Mouse (Mus musculus) neural tube, embryonic 14.5 days (tissue): ENCODE data around the gene P3h3. TPM values are rescaled to one million over a fixed set of nuclear protein-coding genes. Genes with fewer than 3 reads are reported as not detected.
A peak's percentile ranks its signal among the peaks of the same experiment; 100 is the strongest.
"Not testable (repeated sequence)": the region's sequence is repeated elsewhere in the genome, so short reads cannot be mapped to it uniquely, and the experiment has no call there.

ENCODE experiments used
- ATAC-seq: fragments of 200-750 bp; cut with Nextera tagmentation; 2 replicates; pipeline ENCODE4 v1.8.0; 2017; ENCODE audit warnings: low read depth, mild to moderate bottlenecking, moderate TSS enrichment, moderate library complexity
- H3K27ac ChIP-seq: fragments of 300-500 bp; sonication (generic); 2 replicates; pipeline ENCODE4 v1.5.1; 2014; ENCODE audit warnings: low read depth, mild to moderate bottlenecking, control low read depth, low read length, moderate library complexity, mixed read lengths
- H3K27me3 ChIP-seq: fragments of 300-500 bp; sonication (generic); 2 replicates; pipeline ENCODE4 v1.6.1; 2014; ENCODE audit warnings: low read length; ENCODE audit not compliant: control insufficient read depth, insufficient read depth
- H3K36me3 ChIP-seq: fragments of 300-500 bp; sonication (generic); 2 replicates; pipeline ENCODE4 v1.6.1; 2014; ENCODE audit warnings: low read length, mixed read lengths; ENCODE audit not compliant: control insufficient read depth, insufficient read depth
- H3K4me1 ChIP-seq: fragments of 300-500 bp; sonication (generic); 2 replicates; pipeline ENCODE4 v1.6.1; 2014; ENCODE audit warnings: low read length; ENCODE audit not compliant: control insufficient read depth, insufficient read depth
- H3K4me2 ChIP-seq: fragments of 300-500 bp; sonication (generic); 2 replicates; pipeline ENCODE4 v1.6.1; 2014; ENCODE audit warnings: mild to moderate bottlenecking, low read depth, low read length, control low read depth
- H3K4me3 ChIP-seq: fragments of 300-500 bp; sonication (generic); 2 replicates; pipeline ENCODE4 v1.5.1; 2014; ENCODE audit warnings: low read depth, low read length, control low read depth, mixed read lengths
- H3K9ac ChIP-seq: fragments of 300-500 bp; sonication (generic); replicated peaks from 2 replicates; pipeline ENCODE4 v1.6.1; 2014; ENCODE audit warnings: low read depth, mild to moderate bottlenecking, control low read depth, low read length, mixed read lengths
- H3K9me3 ChIP-seq: fragments of 300-500 bp; sonication (generic); 2 replicates; pipeline ENCODE4 v1.6.1; 2016; ENCODE audit warnings: low read length; ENCODE audit not compliant: control insufficient read depth
- WGBS: fragments of 180-500 bp; shearing (Covaris S2); extraction: QIAGEN DNeasy Blood & Tissue Kit; methylation state at CpG from one replicate; pipeline ENCODE4 v1.1.7; 2014; 5-methylcytosine and 5-hydroxymethylcytosine counted together
- polyA plus RNA-seq: library from polyadenylated mRNA; unstranded; fragments of >200 nt; fragmentation: Nextera tagmentation; extraction: Ambion mirVana; gene quantifications from 2 replicates; pipeline ENCODE4 v1.2.1, GENCODE M21; 2014

The P3h3 gene
- polyA plus RNA-seq, 1 experiment from 2014 or later, result 19.1 TPM

DNA sequence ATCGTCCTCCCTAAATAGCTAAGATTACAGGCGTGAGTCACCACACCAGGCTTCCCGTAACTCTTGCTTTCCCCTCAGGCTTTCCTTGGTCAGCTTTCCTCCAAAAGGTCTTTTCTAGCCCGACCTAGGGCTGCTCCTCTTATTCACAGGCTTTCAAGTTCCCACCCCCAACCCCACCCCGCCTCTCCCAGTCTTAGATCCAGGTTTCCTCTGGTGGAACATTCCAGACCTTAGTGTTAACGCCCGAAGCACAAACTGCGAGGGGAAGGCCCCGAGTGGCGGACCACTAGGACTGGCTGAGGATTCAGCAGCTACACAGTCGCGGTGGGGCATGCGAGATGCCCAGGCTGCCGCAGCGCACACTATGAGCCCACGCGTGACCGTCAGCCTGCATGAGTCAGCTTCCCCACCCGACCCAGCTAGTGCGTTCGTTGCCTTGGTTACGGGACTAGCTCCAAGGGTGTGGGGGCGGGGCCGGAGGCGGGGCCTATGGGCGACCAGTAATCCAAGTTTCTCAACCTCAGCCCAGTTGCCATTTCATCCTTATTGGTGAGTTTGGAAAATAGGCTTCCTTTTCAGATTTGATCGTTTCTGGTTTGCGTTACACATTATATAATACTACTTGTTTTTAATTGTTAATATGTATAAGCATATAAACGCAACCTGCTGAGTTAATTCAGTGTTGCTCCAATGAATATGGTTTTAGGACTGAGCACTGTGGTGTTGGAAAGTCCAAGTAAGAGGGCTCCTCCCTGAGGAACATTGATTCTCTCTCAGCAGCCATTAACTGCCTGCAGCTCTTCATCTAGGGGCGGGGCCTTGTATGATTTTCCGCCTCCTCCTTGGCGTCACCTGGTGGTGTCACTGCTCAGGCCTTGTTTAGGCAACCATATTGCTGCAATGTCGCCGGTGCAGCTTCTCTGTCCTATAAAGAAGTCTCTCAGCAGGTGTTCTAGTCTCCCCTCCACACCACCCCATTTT lies 51.9 kb downstream of the P3h3 start:
- H3K36me3 ChIP-seq, result no peaks in the 10 kb centered on the region
- H3K9ac ChIP-seq, result peak overlapping the region; percentile 48; the same call in 1 of the 2 replicates
- H3K4me3 ChIP-seq, result peak overlapping the region; percentile 33
- 1% methylated on average over 34 of the region's 34 CpGs for WGBS
- peak; percentile 88 for ATAC-seq
- peak overlapping the region; percentile 79 for H3K27ac ChIP-seq
- H3K4me1 ChIP-seq, result peaks cover 15% of the 10 kb centered on the region
- H3K9me3 ChIP-seq, result no peaks in the 10 kb centered on the region
- H3K4me2 ChIP-seq, result peak overlapping the region; percentile 67
- no peaks in the 10 kb centered on the region for H3K27me3 ChIP-seq

DNA sequence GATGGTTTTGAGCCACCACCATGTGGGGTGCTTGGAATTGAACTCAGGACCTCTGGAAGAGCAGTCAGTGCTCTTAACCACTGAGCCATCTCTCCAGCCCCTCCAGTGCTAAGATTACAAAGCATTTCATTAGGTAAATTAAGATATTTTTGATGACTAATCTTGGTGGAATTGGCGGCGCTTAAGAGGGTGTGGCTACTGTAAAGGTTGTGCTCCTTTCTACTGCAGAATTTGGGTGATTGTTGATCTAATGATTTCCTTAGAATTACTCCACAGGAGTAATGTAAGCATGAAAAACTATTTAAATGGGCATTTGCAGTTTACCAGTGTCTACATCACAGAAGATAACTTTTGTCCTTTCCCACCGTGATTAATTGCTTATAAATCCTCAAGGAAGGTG lies 53.2 kb downstream of the P3h3 start:
- no peak for ATAC-seq

DNA sequence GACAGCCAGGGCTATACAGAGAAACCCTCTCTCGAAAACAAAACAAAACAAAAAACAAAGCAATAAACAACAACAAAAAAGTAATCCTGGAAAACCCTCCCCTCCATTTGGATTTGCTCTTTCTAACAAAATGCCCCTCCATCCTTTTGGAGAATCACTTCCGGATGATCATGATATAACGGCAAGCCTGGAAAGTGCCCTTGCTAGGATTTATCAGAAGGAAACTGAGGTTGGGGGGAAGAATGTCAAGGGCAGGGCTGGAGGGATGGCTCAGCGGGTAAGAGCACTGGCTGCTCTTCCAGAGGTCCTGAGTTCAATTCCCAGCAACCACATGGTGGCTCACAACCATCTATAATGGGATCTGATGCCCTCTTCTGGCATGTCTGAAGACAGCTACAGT lies 53.9 kb downstream of the P3h3 start:
- H3K27ac ChIP-seq, H3K4me2 ChIP-seq, H3K4me3 ChIP-seq, H3K9me3 ChIP-seq, H3K27me3 ChIP-seq, H3K36me3 ChIP-seq, H3K9ac ChIP-seq, ATAC-seq, H3K4me1 ChIP-seq: not testable (repeated sequence)
- WGBS, result 96% methylated on average over 4 of the region's 4 CpGs

More for the DNA sequence above, 53.2 kb downstream of the P3h3 start:
- 92% methylated on average over 3 of the region's 3 CpGs for WGBS
- H3K27me3 ChIP-seq, result no peaks in the 10 kb centered on the region
- no peak overlapping the region for H3K9ac ChIP-seq
- no peak overlapping the region for H3K4me3 ChIP-seq
- H3K9me3 ChIP-seq, result no peaks in the 10 kb centered on the region
- H3K4me1 ChIP-seq, result peaks cover 7% of the 10 kb centered on the region
- H3K36me3 ChIP-seq, result no peaks in the 10 kb centered on the region
- H3K27ac ChIP-seq, result no peak overlapping the region
- no peak overlapping the region for H3K4me2 ChIP-seq

DNA sequence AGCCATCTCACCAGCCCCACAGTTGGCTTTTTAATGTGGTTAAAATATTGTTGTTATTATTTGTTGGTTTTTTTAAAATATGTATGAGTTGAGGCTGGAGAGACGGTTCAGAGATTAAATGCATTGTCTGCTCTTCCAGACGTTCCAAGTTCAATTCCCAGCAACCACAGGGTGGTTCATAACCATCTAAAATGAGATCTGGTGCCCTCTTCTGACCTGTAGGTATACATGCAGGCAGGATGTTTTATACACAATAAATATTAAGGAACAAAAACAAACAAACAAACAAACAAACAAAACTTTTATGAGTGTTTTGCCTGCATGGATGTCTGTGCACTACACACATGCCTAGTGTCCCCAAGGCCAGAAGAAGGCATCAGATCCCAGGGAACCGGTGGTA lies 54.5 kb downstream of the P3h3 start:
- Histone ChIP-seq H3K4me2 (no peak overlapping the region), H3K9ac (no peak overlapping the region), H3K36me3 (no peaks in the 10 kb centered on the region), H3K27me3 (no peaks in the 10 kb centered on the region), H3K4me1 (peaks cover 5% of the 10 kb centered on the region; the same call in 1 of the 2 replicates), H3K9me3 (no peaks in the 10 kb centered on the region), H3K4me3 (no peak overlapping the region), H3K27ac (no peak overlapping the region)
- 75% methylated on average over 3 of the region's 3 CpGs for WGBS
- ATAC-seq, result no peak

DNA sequence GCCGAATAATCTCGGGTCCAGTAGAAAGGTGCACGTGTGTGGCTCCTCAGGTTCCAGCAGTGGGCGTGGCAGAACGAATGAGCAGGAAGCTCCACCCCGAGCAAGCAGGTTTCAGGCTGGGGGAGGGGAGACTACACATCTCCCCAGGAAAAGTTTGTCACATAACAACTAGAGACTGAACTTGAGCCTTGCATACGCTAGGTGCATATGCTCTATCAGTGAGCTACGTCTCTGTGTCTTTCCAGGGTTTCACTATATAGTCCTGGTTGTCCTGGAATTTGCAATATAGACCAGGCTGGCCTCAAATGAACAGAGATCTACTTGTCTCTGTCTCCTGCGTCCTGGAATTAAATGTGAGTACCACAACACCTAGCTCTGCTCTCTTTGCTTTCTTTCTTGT lies 55.2 kb downstream of the P3h3 start:
- WGBS, result 24% methylated on average over 4 of the region's 9 CpGs
- not testable (repeated sequence) for ATAC-seq

DNA sequence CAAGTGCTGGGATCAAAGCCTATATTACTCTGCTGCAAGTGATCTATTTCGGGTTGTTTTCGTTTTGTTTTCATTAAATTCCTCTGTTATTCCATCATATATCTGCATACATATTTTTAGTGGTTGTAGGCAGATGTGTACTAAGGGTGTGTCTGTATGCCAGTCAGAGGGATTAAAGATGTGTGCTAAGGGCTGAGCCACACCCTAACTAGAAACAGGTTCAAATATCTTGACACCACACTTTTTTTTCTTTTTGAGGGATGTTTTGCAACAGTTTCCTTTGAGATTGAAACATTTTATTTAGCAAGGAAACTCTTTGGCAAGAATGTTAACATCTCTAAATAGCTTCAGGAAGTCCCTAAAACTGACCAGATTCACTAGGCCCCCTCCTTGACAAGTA lies 61.4 kb downstream of the P3h3 start:
- 83% methylated on average over 2 of the region's 2 CpGs for WGBS
- H3K4me2 ChIP-seq, result no peak overlapping the region
- H3K4me3 ChIP-seq, result no peak overlapping the region
- no peak for ATAC-seq
- H3K4me1 ChIP-seq, result no peaks in the 10 kb centered on the region
- H3K9me3 ChIP-seq, result no peaks in the 10 kb centered on the region
- no peak overlapping the region for H3K27ac ChIP-seq
- H3K36me3 ChIP-seq, result no peaks in the 10 kb centered on the region
- no peak overlapping the region for H3K9ac ChIP-seq
- no peaks in the 10 kb centered on the region for H3K27me3 ChIP-seq

More for the DNA sequence above, 55.2 kb downstream of the P3h3 start:
- H3K4me3 ChIP-seq, H3K27me3 ChIP-seq, H3K4me2 ChIP-seq, H3K9ac ChIP-seq, H3K4me1 ChIP-seq, H3K27ac ChIP-seq, H3K9me3 ChIP-seq, H3K36me3 ChIP-seq: not testable (repeated sequence)

DNA sequence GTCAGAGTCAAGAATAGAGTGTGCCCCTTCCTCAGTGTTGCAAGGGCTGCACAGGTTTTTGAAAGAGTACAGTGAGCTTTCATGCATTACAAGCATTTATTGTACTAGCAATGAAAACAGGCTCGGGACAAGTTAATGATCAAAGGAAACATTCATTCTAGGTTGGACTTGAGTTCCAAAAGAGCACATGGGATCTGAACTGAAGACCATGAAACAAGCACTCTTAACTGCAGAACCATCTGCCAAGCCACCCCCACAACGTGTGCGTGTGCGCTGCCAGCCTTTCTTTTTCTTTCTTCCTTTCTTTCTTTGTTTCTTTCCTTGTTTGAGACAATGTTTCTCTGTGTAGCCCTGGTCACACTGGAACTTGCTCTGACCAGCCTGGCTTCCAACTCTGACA lies 61.8 kb downstream of the P3h3 start:
- no peak overlapping the region for H3K9ac ChIP-seq
- no peaks in the 10 kb centered on the region for H3K36me3 ChIP-seq
- no peak for ATAC-seq
- H3K4me1 ChIP-seq, result no peaks in the 10 kb centered on the region
- H3K9me3 ChIP-seq, result no peaks in the 10 kb centered on the region
- no peak overlapping the region for H3K4me3 ChIP-seq
- H3K27ac ChIP-seq, result no peak overlapping the region
- no peaks in the 10 kb centered on the region for H3K27me3 ChIP-seq
- WGBS, result 64% methylated on average over 4 of the region's 4 CpGs
- no peak overlapping the region for H3K4me2 ChIP-seq

DNA sequence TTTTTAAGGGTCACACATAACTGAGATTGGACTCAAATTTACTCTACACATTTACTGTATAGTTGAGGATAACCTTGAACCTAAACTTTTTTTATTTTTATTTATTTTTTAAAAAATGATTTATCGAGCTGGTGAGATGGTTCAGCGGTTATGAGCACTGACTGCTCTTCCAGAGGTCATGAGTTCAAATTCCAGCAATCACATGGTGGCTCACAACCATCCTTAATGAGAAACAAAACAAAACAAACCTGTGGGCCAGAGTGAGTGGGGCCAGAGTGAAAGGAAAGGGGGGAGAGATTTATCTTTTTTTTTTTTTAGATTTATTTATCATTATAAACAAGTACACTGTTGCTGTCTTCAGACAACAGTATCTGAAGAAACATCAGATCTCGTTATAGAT lies 65.6 kb downstream of the P3h3 start:
- no peak overlapping the region for H3K9ac ChIP-seq
- no peak overlapping the region for H3K4me2 ChIP-seq
- H3K9me3 ChIP-seq, result no peaks in the 10 kb centered on the region
- no peak overlapping the region for H3K27ac ChIP-seq
- no peak overlapping the region for H3K4me3 ChIP-seq
- H3K36me3 ChIP-seq, result no peaks in the 10 kb centered on the region
- 89% methylated on average over 3 of the region's 3 CpGs for WGBS
- ATAC-seq, result no peak
- no peaks in the 10 kb centered on the region for H3K4me1 ChIP-seq
- H3K27me3 ChIP-seq, result no peaks in the 10 kb centered on the region
